Mouse (Mus musculus): Measurements from ENCODE around the gene Naa20. TPM values are rescaled to one million over a fixed set of nuclear protein-coding genes. Genes with fewer than 3 reads are reported as not detected.
A peak's percentile ranks its signal among the peaks of the same experiment; 100 is the strongest.

Gene Naa20
- polyA plus RNA-seq, 1 experiment from 2014 or later: 134 TPM

DNA sequence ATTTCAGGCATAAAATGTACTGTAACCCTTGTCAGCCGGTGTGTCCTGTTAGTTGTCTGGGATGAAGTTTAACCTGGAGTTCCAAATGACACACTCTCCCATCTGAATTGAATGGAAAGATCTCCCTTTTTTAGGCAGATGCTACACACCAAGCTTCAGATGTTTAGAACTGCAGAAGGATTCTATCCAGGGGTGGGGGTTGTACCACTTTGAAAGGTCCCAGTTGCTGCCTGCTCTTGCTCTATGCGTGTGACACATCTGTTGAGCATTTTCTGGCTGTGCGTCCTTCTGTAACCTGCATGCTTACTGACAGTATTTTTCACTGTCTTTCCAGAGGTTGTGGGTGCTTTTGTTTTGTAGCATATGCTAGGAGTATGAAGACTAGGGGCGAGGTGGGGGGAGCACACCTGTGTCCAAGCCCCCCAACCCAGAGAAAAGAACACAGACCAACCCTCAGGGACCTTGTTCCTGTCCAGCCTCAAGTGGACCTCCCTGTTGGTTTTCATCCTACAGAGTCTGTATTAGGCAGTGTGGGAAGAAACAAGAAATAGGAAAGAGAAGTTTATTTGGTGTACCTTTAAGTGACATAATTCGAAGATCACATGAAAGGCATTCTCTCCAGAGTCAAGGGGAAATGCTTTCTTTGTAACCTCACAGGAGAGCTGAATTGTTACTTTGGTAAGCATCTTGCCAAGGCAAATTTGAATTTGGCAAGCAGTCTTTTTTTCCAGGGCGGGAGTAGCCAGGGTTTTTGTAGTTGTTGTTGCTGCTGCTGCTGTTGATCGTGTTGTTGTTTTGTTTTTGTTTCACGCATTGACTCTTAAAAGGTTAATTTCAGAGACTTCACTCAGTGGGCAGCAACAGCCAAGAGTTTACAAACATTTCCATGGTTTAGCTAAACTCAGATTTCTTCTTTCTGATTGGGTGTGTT, 40.4 kb upstream of the Naa20 start:
- H3K36me3 ChIP-seq (ENCODE audit: control insufficient read depth, insufficient read depth, low read length): peaks cover under 1% of the 10 kb centered on the region; the same call in 1 of the 2 replicates
- ATAC-seq (ENCODE audit: low FRiP score, low TSS enrichment): no peak
- DNase-seq (ENCODE audit: low spot score): no peak
- H3K9me3 ChIP-seq (ENCODE audit: control insufficient read depth, low read length): no peaks in the 10 kb centered on the region
- no peaks in the 10 kb centered on the region for H3K27me3 ChIP-seq (ENCODE audit: control insufficient read depth, insufficient read depth, low read length)
- 0 out of 2 replicates have a peak, but pooled peaks cover 3% of the 10 kb centered on the region for H3K4me1 ChIP-seq (replicated peaks; ENCODE audit: control insufficient read depth, insufficient read depth)
- peak overlapping the region; percentile 84 for H3K9ac ChIP-seq (ENCODE audit: low read length)
- peak overlapping the region; percentile 63 for H3K4me3 ChIP-seq (ENCODE audit: low read depth, low read length)
- H3K27ac ChIP-seq (replicated peaks): peak overlapping the region; percentile 98
- peak overlapping the region; percentile 72 for H3K4me2 ChIP-seq (replicated peaks; ENCODE audit: low read depth)
- no peak for TF ChIP-seq EP300 (optimal IDR thresholded peaks at IDR 0.05)
- TF ChIP-seq CTCF (IDR thresholded peaks at IDR 0.05; ENCODE audit: low read depth): no peak
- 19% methylated on average over 8 of the region's 8 CpGs for WGBS

DNA sequence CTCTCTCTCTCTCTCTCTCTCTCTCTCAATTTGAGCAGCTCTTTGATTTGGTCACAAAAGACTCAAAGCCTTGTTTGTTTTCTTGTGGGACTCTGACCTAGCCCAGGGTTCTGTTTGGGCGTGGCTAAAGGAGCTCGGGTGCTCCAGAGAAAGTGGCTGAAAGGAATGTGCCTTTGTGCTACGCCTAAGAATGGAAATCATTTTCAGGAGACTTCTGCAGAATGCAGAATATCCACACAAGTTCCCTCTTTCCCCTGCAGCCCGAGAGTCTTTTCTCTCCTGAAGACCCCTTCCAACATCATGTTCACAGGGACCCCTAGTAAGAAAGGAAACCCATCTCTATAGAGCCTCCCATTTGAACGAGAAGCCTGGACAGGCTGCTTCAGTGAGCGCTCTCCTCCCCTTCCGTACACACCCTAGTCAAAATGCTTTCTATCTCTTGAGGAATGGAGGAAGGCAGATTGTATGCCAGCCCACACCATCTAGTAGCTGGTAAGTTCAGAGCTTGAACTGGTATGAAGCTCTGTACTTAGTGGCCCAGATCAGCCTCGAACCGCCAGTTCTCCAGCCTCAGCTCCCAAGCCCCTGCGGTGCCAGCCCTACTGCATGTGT, 39.6 kb upstream of the Naa20 start:
- Histone ChIP-seq H3K4me3 (ENCODE audit: low read depth, low read length) (peak overlapping the region; percentile 63), H3K36me3 (ENCODE audit: control insufficient read depth, insufficient read depth, low read length) (peaks cover 3% of the 10 kb centered on the region; the same call in 1 of the 2 replicates), H3K9ac (ENCODE audit: low read length) (peak overlapping the region; percentile 66), H3K4me1 (replicated peaks; ENCODE audit: control insufficient read depth, insufficient read depth) (0 out of 2 replicates have a peak, but pooled peaks cover 3% of the 10 kb centered on the region), H3K27me3 (ENCODE audit: control insufficient read depth, insufficient read depth, low read length) (no peaks in the 10 kb centered on the region), H3K27ac (replicated peaks) (peak overlapping the region; percentile 98), H3K4me2 (replicated peaks; ENCODE audit: low read depth) (peak overlapping the region; percentile 72), H3K9me3 (ENCODE audit: control insufficient read depth, low read length) (no peaks in the 10 kb centered on the region)
- WGBS: 18% methylated on average over 10 of the region's 10 CpGs
- DNase-seq (ENCODE audit: low spot score): peak; percentile 70
- TF ChIP-seq CTCF (IDR thresholded peaks at IDR 0.05; ENCODE audit: low read depth): no peak
- peak; percentile 50 for ATAC-seq (ENCODE audit: low FRiP score, low TSS enrichment)

DNA sequence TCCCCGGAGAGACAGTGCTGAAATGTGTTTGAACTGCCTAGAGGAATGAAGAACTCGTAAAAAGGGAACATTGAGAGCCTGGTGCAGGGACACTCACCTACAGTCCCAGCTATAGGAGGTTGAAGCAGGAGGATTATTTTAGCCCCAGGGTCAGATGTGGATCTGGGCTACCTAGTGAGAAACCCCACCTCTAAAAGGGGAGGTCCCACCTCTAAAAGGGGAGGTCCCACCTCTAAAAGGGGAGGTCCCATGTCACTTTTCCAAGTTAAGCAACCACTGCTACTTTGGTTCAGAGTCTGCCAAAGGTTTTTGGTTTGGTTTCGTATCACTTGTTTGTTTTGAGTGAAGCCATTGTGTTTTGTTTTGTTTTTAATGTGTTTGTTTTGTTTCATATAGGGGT, 36.6 kb upstream of the Naa20 start:
- Histone ChIP-seq H3K4me3 (ENCODE audit: low read depth, low read length) (no peak overlapping the region), H3K36me3 (ENCODE audit: control insufficient read depth, insufficient read depth, low read length) (peaks cover 6% of the 10 kb centered on the region), H3K9ac (ENCODE audit: low read length) (no peak overlapping the region), H3K27me3 (ENCODE audit: control insufficient read depth, insufficient read depth, low read length) (no peaks in the 10 kb centered on the region), H3K27ac (replicated peaks) (no peak overlapping the region), H3K4me1 (replicated peaks; ENCODE audit: control insufficient read depth, insufficient read depth) (0 out of 2 replicates have a peak, but pooled peaks cover 3% of the 10 kb centered on the region), H3K4me2 (replicated peaks; ENCODE audit: low read depth) (no peak overlapping the region), H3K9me3 (ENCODE audit: control insufficient read depth, low read length) (no peaks in the 10 kb centered on the region)
- no peak for ATAC-seq (ENCODE audit: low FRiP score, low TSS enrichment)
- 82% methylated on average over 3 of the region's 3 CpGs for WGBS
- no peak for DNase-seq (ENCODE audit: low spot score)
- TF ChIP-seq CTCF (IDR thresholded peaks at IDR 0.05; ENCODE audit: low read depth): no peak

DNA sequence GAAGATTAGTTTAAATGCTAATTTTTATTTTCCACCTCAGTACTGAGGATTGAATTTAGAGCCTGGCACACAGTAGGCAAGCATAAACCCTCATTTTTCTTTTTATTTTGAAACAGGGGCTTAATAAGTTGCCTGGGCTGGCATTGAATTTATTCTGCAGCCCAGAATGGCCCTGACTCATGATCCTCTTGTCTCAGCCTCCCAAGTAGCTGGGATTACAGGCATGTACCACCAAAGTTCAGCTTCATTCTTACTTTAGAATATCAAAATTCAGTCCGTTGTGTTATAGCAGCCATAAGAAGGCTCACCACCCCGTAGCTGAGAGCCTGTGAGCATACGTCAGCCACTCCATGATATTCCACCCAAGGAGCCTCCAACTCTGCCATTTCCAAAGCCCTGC, 35.7 kb upstream of the Naa20 start:
- TF ChIP-seq CTCF (IDR thresholded peaks at IDR 0.05; ENCODE audit: low read depth) (no peak), EP300 (optimal IDR thresholded peaks at IDR 0.05) (no peak)
- Histone ChIP-seq H3K27ac (replicated peaks) (no peak overlapping the region), H3K4me1 (replicated peaks; ENCODE audit: control insufficient read depth, insufficient read depth) (0 out of 2 replicates have a peak, but pooled peaks cover 3% of the 10 kb centered on the region), H3K36me3 (ENCODE audit: control insufficient read depth, insufficient read depth, low read length) (peaks cover 6% of the 10 kb centered on the region), H3K27me3 (ENCODE audit: control insufficient read depth, insufficient read depth, low read length) (no peaks in the 10 kb centered on the region), H3K4me3 (ENCODE audit: low read depth, low read length) (no peak overlapping the region), H3K4me2 (replicated peaks; ENCODE audit: low read depth) (no peak overlapping the region), H3K9me3 (ENCODE audit: control insufficient read depth, low read length) (no peaks in the 10 kb centered on the region), H3K9ac (ENCODE audit: low read length) (no peak overlapping the region)
- ATAC-seq (ENCODE audit: low FRiP score, low TSS enrichment) (no peak), DNase-seq (ENCODE audit: low spot score) (no peak)
- WGBS: 92% methylated on average over 3 of the region's 3 CpGs

DNA sequence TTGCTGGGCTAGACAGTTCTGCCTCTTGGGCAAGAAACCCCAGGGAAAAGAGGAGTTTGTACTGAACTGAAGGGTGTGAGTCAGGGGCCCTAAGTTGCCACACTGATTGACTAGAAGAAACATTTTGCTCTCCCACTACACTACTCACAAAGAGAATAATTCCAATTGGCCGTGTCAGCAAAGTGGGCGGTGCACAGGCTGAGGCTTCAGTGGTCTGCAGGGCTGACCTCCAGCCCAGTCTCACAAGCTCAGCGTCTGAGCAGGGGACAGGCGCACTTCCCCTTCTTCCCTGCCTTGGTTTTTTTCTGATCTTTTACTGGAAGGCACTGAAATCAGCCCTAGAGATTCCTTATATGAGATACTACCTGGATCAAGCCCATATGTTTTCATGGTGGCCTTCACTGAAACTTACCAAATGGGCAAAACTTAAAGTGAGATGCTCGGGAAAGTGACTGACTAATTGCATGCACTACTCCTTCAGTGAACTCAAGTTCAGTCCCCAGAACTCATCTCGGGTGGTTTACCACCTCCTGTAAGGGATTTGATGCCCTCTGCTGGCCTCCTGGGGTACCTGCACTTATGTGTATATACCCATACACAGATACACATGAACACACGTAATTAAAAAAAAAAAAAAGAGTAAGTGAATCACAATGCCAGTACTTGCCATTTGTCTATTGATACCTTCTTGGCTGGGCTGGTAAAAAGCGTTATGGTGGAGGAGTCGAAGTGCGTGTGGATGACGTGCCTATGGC, 35.0 kb upstream of the Naa20 start:
- H3K4me2 ChIP-seq (replicated peaks; ENCODE audit: low read depth): no peak overlapping the region
- no peaks in the 10 kb centered on the region for H3K9me3 ChIP-seq (ENCODE audit: control insufficient read depth, low read length)
- ATAC-seq (ENCODE audit: low FRiP score, low TSS enrichment): no peak
- DNase-seq (ENCODE audit: low spot score): no peak
- peaks cover 6% of the 10 kb centered on the region for H3K36me3 ChIP-seq (ENCODE audit: control insufficient read depth, insufficient read depth, low read length)
- no peak overlapping the region for H3K9ac ChIP-seq (ENCODE audit: low read length)
- WGBS: 96% methylated on average over 11 of the region's 11 CpGs
- H3K4me3 ChIP-seq (ENCODE audit: low read depth, low read length): no peak overlapping the region
- H3K27ac ChIP-seq (replicated peaks): no peak overlapping the region
- H3K4me1 ChIP-seq (replicated peaks; ENCODE audit: control insufficient read depth, insufficient read depth): 0 out of 2 replicates have a peak, but pooled peaks cover 3% of the 10 kb centered on the region
- no peak for TF ChIP-seq EP300 (optimal IDR thresholded peaks at IDR 0.05)
- peak; percentile 42 for TF ChIP-seq CTCF (IDR thresholded peaks at IDR 0.05; ENCODE audit: low read depth)
- H3K27me3 ChIP-seq (ENCODE audit: control insufficient read depth, insufficient read depth, low read length): no peaks in the 10 kb centered on the region
